Mouse (Mus musculus): ENCODE measurements around the gene Senp1. TPM values are rescaled to one million over a fixed set of nuclear protein-coding genes. Genes with fewer than 3 reads are reported as not detected.

Senp1 gene
- polyA plus RNA-seq, 1 experiment: 43.6 TPM

DNA sequence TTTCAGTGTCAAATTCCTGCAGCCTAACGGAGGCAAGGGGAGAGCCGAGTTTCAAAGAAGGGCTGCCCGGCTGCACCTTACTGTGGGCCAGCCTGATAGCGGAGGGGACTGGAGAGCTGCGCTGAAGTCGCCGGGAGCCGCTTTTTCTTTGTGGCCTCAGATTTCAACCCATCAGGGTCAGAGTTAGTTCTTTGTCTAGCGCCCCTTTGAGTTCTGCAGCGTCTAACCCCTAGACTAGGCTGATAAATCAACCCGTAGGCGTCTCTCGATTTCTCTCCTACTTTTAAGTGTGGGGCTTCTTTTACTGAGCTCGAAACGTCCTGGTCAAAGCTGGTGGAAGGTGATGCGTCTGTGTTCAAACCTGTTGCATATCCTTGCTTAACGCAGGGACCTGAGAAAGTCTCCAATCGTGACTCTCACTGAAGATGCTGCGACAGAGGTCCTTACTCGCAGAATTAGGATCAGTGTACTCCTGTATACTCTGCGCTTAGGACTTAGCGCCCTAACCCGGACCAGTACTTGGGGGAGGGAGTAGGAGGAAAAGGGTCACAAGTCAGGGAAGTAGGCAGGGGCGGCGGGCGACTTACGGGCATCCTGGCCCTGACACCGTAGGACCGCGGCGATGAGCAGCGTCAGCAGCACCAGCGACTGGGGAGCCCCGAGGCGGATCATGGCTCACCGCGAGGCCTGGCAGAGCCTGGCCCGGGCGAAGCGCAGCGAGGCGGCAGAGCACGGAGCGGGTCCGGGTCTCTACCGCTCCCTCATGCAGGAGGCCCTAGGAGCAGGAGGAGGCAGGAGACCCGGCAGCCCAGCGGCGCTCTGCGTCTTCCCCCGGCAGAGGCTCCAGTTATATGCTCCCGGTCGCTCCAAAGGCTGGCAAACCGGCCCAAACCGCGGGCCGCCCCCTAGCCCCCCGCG lies 89.5 kb downstream of the Senp1 start, which contains the start of gene Col2a1:
Col2a1 (minus strand) TSS at position 874 of the 918 bp plus-strand sequence.
- Histone ChIP-seq H3K4me1 (replicated peaks; ENCODE audit: control insufficient read depth, insufficient read depth, low read length) (0 out of 2 replicates have a peak, but pooled peaks cover 2% of the 10 kb centered on the region), H3K4me3 (ENCODE audit: control insufficient read depth, insufficient read depth, low read length) (no peak within 1 kb of the TSS), H3K27ac (ENCODE audit: control insufficient read depth, insufficient read depth, low read length) (no peak within 1 kb of the TSS), H3K36me3 (ENCODE audit: control insufficient read depth, insufficient read depth, low read length) (no peaks in the 10 kb centered on the region), H3K27me3 (ENCODE audit: control insufficient read depth, insufficient read depth, low read length) (peaks cover 39% of the 10 kb centered on the region)
- WGBS: 4% methylated on average over 59 of the region's 59 CpGs
- DNase-seq: no peak
- TF ChIP-seq POLR2A (IDR thresholded peaks at IDR 0.05; ENCODE audit: control insufficient read depth, extremely low read depth, insufficient read depth, low read length, poor library complexity) (no peak), CTCF (IDR thresholded peaks at IDR 0.05; ENCODE audit: borderline replicate concordance, control insufficient read depth, extremely low read depth, insufficient read depth, low read length, poor library complexity) (no peak)

DNA sequence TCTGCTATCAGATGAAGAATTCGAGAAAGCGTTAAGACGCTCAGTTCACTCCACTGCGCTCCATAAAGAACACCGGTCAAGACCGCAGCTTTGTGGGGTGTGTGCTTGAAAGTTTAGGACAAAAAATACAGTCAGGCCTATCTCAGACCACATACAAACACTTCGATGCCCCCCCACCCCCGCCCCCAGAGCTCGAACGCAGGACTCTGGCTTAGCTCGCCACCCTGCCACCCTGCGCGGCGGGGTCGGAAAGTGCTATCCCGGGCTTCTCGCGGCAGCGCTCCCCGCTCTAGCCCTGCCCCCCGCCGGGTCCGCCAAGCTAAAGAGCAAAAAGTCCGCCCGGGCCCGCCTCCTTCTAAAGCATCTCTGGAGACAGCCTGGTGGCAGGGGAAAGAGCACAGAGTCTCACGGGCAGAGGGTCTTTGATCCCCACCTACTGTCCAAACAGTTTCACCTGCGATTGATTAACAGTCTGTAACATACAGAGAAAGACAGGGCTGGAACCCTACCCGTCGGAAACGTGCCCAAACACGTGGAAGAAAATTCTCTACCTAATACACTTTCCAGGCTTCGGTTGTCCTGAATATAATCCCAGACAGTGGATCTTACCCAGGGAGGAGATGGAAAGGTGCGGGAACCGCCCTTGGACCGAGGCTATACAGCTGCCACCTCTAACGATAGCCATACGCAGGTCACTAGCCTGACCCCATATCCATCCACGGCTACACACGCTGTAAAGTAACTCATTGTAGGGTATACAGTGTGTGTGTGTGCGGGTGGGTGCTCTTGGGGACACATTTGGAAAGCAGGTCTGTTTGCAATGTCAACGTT lies 90.3 kb downstream of the Senp1 start:
- WGBS: 4% methylated on average over 42 of the region's 42 CpGs
- TF ChIP-seq POLR2A (IDR thresholded peaks at IDR 0.05; ENCODE audit: control insufficient read depth, extremely low read depth, insufficient read depth, low read length, poor library complexity): no peak
- no peak for TF ChIP-seq CTCF (IDR thresholded peaks at IDR 0.05; ENCODE audit: borderline replicate concordance, control insufficient read depth, extremely low read depth, insufficient read depth, low read length, poor library complexity)
- Histone ChIP-seq H3K27ac (ENCODE audit: control insufficient read depth, insufficient read depth, low read length) (no peak overlapping the region), H3K27me3 (ENCODE audit: control insufficient read depth, insufficient read depth, low read length) (peaks cover 43% of the 10 kb centered on the region), H3K4me1 (replicated peaks; ENCODE audit: control insufficient read depth, insufficient read depth, low read length) (0 out of 2 replicates have a peak, but pooled peaks cover 2% of the 10 kb centered on the region), H3K4me3 (ENCODE audit: control insufficient read depth, insufficient read depth, low read length) (no peak overlapping the region), H3K36me3 (ENCODE audit: control insufficient read depth, insufficient read depth, low read length) (no peaks in the 10 kb centered on the region)
- DNase-seq: no peak

DNA sequence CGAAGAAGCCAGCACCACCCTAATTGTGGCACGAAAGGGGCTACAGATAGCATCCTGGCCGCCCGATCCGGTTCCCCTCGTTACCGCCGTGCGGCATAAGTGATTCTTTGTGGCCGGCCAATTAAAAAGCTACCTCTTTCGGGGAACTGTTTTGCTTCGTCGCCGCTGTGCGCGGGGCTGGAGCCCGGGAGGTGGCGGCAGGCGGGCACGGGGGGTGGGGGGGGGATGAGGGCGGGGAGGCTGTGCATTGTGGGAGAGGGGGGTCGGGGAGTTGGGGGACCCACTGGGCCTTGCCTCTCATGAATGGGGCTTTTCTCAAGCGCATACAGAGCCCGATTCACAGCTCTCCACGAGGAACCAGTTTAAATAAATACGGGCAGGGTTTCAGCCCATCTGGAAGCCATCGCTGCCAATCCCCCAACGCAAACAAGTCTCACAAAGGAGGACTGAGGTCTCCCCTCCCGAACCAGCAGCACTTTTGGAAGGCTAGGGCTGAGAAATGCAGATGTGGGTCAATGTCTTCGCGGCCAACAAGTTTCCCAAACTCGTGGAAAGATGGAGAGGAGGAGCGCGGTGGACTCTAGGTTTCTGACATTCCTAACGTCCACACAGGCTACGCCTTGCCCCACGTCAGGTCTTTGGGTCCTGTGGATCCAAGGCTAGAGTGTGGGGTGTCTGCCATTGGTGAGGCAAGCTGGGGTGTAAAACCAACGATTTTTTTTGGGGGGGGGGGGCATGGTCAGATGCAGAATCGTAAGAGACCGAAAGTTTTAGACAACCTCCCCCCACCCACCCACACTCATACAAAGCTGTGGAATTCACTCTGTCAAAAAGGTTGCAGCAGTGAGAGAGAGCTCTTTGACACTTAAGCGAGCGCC lies 91.2 kb downstream of the Senp1 start:
- WGBS: 3% methylated on average over 42 of the region's 42 CpGs
- H3K4me3 ChIP-seq (ENCODE audit: control insufficient read depth, insufficient read depth, low read length): no peak overlapping the region
- H3K27ac ChIP-seq (ENCODE audit: control insufficient read depth, insufficient read depth, low read length): no peak overlapping the region
- TF ChIP-seq POLR2A (IDR thresholded peaks at IDR 0.05; ENCODE audit: control insufficient read depth, extremely low read depth, insufficient read depth, low read length, poor library complexity) (no peak), CTCF (IDR thresholded peaks at IDR 0.05; ENCODE audit: borderline replicate concordance, control insufficient read depth, extremely low read depth, insufficient read depth, low read length, poor library complexity) (no peak)
- H3K27me3 ChIP-seq (ENCODE audit: control insufficient read depth, insufficient read depth, low read length): peaks cover 45% of the 10 kb centered on the region
- no peak for DNase-seq
- H3K36me3 ChIP-seq (ENCODE audit: control insufficient read depth, insufficient read depth, low read length): no peaks in the 10 kb centered on the region
- H3K4me1 ChIP-seq (replicated peaks; ENCODE audit: control insufficient read depth, insufficient read depth, low read length): 0 out of 2 replicates have a peak, but pooled peaks cover 2% of the 10 kb centered on the region

DNA sequence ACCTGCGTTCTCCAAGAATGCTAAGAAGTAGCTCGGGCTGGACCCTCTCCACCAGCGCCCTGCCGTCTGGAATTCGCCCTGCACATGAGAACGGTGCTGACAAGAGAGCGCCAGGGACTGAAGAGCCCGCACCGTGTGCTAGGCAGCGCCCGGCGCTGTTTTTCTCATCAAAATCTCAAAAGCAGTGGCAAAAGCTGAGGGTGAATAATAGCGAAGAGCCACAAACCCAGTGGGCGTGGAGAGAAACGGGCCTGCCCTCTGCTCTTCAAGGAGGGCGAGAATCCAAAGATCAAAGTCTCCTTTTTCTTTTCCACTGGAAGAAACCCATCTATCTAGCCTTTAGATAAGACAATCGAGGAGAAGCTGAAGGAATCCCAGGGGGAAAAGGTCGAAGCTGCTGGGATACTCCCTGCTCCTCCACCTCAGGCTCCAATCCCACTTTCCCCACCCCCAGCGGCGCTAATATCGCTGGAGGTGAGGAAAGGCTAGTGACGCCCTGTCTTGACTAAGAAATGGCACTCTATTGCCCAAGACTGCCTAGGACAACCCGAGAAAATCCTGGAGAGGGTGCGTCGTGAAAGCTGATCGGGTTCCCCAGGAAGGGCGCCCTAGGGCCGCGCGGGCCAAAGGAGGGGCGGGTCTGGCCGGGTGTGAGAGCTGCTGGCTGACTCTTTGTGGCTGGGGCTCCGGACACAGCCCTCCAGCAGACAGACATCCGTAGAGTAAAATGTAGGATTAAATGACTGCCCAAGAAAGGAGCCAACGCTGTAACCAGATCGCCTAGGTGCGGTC lies 92.0 kb downstream of the Senp1 start:
- no peaks in the 10 kb centered on the region for H3K36me3 ChIP-seq (ENCODE audit: control insufficient read depth, insufficient read depth, low read length)
- TF ChIP-seq CTCF (IDR thresholded peaks at IDR 0.05; ENCODE audit: borderline replicate concordance, control insufficient read depth, extremely low read depth, insufficient read depth, low read length, poor library complexity) (no peak), POLR2A (IDR thresholded peaks at IDR 0.05; ENCODE audit: control insufficient read depth, extremely low read depth, insufficient read depth, low read length, poor library complexity) (no peak)
- 5% methylated on average over 37 of the region's 37 CpGs for WGBS
- no peak overlapping the region for H3K27ac ChIP-seq (ENCODE audit: control insufficient read depth, insufficient read depth, low read length)
- peaks cover 45% of the 10 kb centered on the region for H3K27me3 ChIP-seq (ENCODE audit: control insufficient read depth, insufficient read depth, low read length)
- DNase-seq: no peak
- no peak overlapping the region for H3K4me3 ChIP-seq (ENCODE audit: control insufficient read depth, insufficient read depth, low read length)
- H3K4me1 ChIP-seq (replicated peaks; ENCODE audit: control insufficient read depth, insufficient read depth, low read length): 0 out of 2 replicates have a peak, but pooled peaks cover 2% of the 10 kb centered on the region

DNA sequence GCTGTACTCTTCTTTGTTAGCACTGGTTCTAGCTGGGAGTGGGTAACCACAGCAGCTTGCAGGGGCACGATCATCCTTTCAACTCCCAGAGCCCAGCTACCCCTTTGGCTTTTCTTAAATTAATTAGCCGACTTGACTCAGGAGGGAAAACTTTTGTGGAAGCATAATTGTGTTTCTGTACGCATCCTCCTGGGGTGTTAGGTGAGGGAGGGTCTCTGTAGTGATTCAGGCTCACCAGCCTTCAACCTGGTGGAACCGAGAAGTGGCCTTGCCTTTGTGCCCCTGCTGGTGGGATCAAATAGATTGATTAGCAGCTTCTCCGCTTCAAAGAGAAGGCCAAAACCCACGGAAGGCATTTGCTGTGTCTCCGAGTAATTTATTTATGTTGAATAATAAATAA lies 93.6 kb downstream of the Senp1 start:
- Histone ChIP-seq H3K4me1 (replicated peaks; ENCODE audit: control insufficient read depth, insufficient read depth, low read length) (0 out of 2 replicates have a peak, but pooled peaks cover 2% of the 10 kb centered on the region), H3K27ac (ENCODE audit: control insufficient read depth, insufficient read depth, low read length) (no peak overlapping the region), H3K27me3 (ENCODE audit: control insufficient read depth, insufficient read depth, low read length) (peaks cover 37% of the 10 kb centered on the region), H3K36me3 (ENCODE audit: control insufficient read depth, insufficient read depth, low read length) (no peaks in the 10 kb centered on the region), H3K4me3 (ENCODE audit: control insufficient read depth, insufficient read depth, low read length) (no peak overlapping the region)
- no peak for TF ChIP-seq POLR2A (IDR thresholded peaks at IDR 0.05; ENCODE audit: control insufficient read depth, extremely low read depth, insufficient read depth, low read length, poor library complexity)
- TF ChIP-seq CTCF (IDR thresholded peaks at IDR 0.05; ENCODE audit: borderline replicate concordance, control insufficient read depth, extremely low read depth, insufficient read depth, low read length, poor library complexity): no peak
- DNase-seq: no peak
- 20% methylated on average over 7 of the region's 7 CpGs for WGBS

Measured in thymus, adult 2 months (tissue).